Mouse (Mus musculus) lung, embryonic 14.5 days (tissue): ENCODE measurements around the gene Mrnip. TPM values are rescaled to one million over a fixed set of nuclear protein-coding genes. Genes with fewer than 3 reads are reported as not detected.

Experiments
- ATAC-seq: fragments of 200-750 bp; cut with Nextera tagmentation; 2 replicates; pipeline ENCODE4 v1.8.0; 2017; ENCODE audit warnings: mild to moderate bottlenecking, moderate TSS enrichment, moderate library complexity; ENCODE audit not compliant: insufficient read depth
- DNase-seq: peaks from one replicate; pipeline ENCODE4 v3.0.0-alpha.2; 2015
- H3K27ac ChIP-seq: fragments of 300-500 bp; sonication (generic); 2 replicates; pipeline ENCODE4 v1.5.1; 2014; ENCODE audit warnings: low read depth, mild to moderate bottlenecking, moderate library complexity
- H3K27me3 ChIP-seq: fragments of 300-500 bp; sonication (generic); 2 replicates; pipeline ENCODE4 v1.6.1; 2014; ENCODE audit warnings: low read length, control low read depth; ENCODE audit not compliant: insufficient read depth
- H3K36me3 ChIP-seq: fragments of 300-500 bp; sonication (generic); 2 replicates; pipeline ENCODE4 v1.6.1; 2014; ENCODE audit warnings: control low read depth; ENCODE audit not compliant: insufficient read depth
- H3K4me1 ChIP-seq: fragments of 300-500 bp; sonication (generic); 2 replicates; pipeline ENCODE4 v1.6.1; 2014; ENCODE audit warnings: antibody characterized with exemption, control low read depth; ENCODE audit not compliant: insufficient read depth
- H3K4me2 ChIP-seq: fragments of 300-500 bp; sonication (generic); 2 replicates; pipeline ENCODE4 v1.6.1; 2014; ENCODE audit warnings: mild to moderate bottlenecking
- H3K4me3 ChIP-seq: fragments of 300-500 bp; sonication (generic); 2 replicates; pipeline ENCODE4 v1.5.1; 2014; ENCODE audit warnings: low read depth, low read length
- H3K9ac ChIP-seq: fragments of 300-500 bp; sonication (generic); 2 replicates; pipeline ENCODE4 v1.6.1; 2014
- H3K9me3 ChIP-seq: fragments of 300-500 bp; sonication (generic); 2 replicates; pipeline ENCODE4 v1.6.1; 2016; ENCODE audit warnings: low read depth, low read length, control low read depth
- CTCF ChIP-seq: IDR thresholded peaks from 2 replicates; pipeline ENCODE4 v1.5.1; 2016; ENCODE audit warnings: antibody characterized with exemption, low read depth
- WGBS: fragments of 180-500 bp; shearing (Covaris S2); extraction: QIAGEN DNeasy Blood & Tissue Kit; methylation state at CpG from one replicate; pipeline ENCODE4 v1.1.7; 2014; 5-methylcytosine and 5-hydroxymethylcytosine counted together
- polyA plus RNA-seq: library from polyadenylated mRNA; unstranded; fragments of >200 nt; fragmentation: Nextera tagmentation; extraction: Ambion mirVana; gene quantifications from 2 replicates; pipeline ENCODE4 v1.2.1, GENCODE M21; 2014

Mrnip gene
- polyA plus RNA-seq, 1 experiment from 2014 or later = 18.4 TPM

DNA sequence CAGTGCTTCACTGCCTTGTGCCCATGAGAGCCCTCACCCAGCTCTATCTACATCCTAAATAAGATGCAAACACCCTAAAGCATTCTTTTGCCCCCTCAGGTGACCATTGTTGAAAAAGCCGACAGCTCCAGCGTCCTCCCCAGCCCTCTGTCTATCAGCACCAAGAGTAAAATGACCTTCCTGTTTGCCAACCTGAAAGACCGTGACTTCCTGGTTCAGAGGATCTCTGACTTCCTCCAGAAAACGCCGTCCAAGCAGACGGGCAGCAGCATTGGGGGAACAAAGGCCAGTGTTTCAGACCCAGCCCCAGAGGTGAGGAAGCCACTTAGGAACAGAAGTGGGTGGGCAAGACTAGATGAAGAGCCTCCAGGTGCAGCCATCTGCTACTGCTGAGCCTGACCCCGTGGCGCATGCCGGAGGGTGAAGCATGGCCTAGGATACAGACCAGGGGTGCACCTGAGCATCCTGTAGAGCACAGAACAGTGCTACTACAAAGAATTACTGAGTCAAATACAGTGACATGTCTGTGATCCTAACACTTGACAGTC is 24.6 kb upstream of the Mrnip start:
- Histone ChIP-seq H3K4me2 (no peak overlapping the region), H3K4me3 (no peak overlapping the region), H3K9ac (no peak overlapping the region), H3K9me3 (no peaks in the 10 kb centered on the region), H3K36me3 (peaks cover 93% of the 10 kb centered on the region), H3K27me3 (no peaks in the 10 kb centered on the region), H3K4me1 (no peaks in the 10 kb centered on the region), H3K27ac (no peak overlapping the region)
- DNase-seq (no peak), ATAC-seq (no peak)
- TF ChIP-seq CTCF = no peak
- 77% methylated on average over 9 of the region's 9 CpGs for WGBS

DNA sequence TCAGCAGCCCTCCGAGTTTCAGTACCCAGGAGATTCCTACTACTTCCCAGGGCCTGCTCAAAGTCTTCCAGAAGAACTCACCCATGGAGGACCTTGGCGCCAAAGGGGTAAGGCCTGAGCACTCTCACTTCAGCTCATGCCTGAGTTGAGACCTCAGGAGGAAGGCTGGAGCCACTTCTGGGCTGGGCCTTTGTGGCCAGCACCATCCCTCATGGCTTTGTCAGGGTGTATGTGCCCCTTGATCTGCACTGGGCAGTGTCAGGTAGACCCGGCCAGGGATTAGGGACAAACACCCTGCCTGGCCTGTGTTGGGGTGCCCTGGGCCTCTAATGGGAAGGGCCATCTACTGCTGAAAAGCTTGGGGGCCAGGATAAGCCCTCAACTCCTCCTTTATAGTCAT is 22.9 kb upstream of the Mrnip start:
- Histone ChIP-seq H3K4me1 (no peaks in the 10 kb centered on the region), H3K36me3 (peaks cover 91% of the 10 kb centered on the region), H3K9me3 (no peaks in the 10 kb centered on the region), H3K27ac (no peak overlapping the region), H3K4me3 (no peak overlapping the region), H3K4me2 (no peak overlapping the region), H3K9ac (no peak overlapping the region), H3K27me3 (no peaks in the 10 kb centered on the region)
- DNase-seq = no peak
- ATAC-seq = no peak
- WGBS = 94% methylated on average over 3 of the region's 3 CpGs
- TF ChIP-seq CTCF = no peak

DNA sequence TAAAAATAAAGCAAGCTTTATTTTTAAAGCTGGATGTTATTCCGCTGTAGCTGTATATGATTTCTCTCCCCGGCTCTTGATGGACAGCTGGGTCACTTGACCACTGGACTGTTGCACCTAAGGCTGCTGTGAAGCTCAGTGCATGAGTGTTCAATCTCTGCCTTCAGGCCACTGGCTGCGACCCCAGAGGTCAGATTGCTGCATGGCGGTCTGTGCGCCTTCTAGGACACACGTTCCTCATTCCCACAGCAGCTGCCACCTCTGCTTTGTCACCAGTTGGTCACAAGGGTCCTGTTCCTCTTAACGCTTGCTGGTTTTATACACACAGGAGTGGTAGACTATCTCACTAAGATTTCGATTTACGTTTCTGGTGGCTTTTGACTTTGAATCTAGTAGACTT is 20.1 kb upstream of the Mrnip start:
- Histone ChIP-seq H3K36me3 (peaks cover 94% of the 10 kb centered on the region), H3K9ac (no peak overlapping the region), H3K4me3 (no peak overlapping the region), H3K9me3 (no peaks in the 10 kb centered on the region), H3K27ac (0 out of 2 replicates have a peak overlapping the region, but pooled peaks have one; percentile 12), H3K4me1 (no peaks in the 10 kb centered on the region), H3K27me3 (no peaks in the 10 kb centered on the region), H3K4me2 (no peak overlapping the region)
- 63% methylated on average over 9 of the region's 9 CpGs for WGBS
- DNase-seq (peak; percentile 17), ATAC-seq (no peak)
- no peak for TF ChIP-seq CTCF

DNA sequence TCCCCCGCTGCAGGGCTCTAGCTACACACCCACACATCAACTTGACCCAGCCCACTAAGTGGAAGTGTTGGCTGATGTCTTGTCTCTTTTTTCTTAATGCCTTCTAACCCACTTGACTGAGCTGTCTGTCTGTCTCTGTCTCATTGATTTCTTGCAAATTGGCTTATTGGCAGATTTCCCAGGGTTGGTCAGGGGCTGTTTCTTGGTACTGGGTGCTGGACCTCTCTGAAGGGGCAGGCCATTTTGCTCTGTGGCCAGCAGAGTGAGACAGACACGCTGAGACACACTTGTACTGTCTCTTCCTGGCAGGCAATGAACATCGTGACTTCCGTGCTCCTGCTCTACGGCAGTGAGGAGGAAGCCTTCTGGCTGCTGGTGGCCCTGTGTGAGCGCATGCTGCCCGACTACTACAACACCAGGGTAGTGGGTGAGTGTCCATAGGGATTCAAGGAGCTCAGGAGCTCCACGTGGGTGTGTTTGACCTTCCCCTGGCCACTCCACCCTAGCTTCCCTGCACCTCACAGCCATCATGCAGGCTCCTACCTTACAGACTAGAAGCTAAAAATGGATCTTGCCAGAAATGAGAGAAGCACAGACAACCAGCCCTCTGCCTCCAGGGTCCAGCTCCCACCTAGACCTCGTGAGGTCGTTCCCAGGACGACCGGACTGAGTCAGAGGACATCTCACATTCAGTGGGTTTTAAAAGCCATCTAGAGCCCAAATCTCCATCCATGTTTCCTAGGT is 19.3 kb upstream of the Mrnip start:
- Histone ChIP-seq H3K9me3 (no peaks in the 10 kb centered on the region), H3K36me3 (peaks cover 94% of the 10 kb centered on the region), H3K4me1 (no peaks in the 10 kb centered on the region), H3K9ac (no peak overlapping the region), H3K4me3 (no peak overlapping the region), H3K27me3 (no peaks in the 10 kb centered on the region), H3K4me2 (no peak overlapping the region), H3K27ac (no peak overlapping the region)
- no peak; the same call in 1 of the 2 replicates for ATAC-seq
- DNase-seq = peak; percentile 25
- TF ChIP-seq CTCF = 0 out of 2 replicates have a peak, but pooled peaks have one; percentile 8
- 72% methylated on average over 12 of the region's 12 CpGs for WGBS

DNA sequence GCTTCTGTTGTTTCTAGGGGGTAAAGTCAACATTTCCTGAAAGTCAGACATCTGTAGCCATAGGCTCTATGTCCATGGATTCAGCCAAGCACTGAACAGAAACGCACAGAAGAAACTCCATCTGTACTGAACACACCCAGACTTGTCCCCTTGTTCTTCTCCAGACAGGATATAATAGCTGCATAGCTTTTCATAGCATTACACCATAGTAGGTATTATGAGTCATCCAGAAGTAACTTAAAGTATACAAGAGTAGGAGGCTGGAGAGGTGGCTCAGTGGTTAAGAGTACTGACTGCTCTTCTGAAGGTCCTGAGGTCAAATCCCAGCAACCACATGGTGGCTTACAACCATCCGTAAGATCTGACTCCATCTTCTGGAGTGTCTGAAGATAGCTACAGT is 18.5 kb upstream of the Mrnip start:
- Histone ChIP-seq H3K4me1 (no peaks in the 10 kb centered on the region), H3K9me3 (no peaks in the 10 kb centered on the region), H3K9ac (no peak overlapping the region), H3K4me2 (no peak overlapping the region), H3K4me3 (no peak overlapping the region), H3K36me3 (peaks cover 92% of the 10 kb centered on the region), H3K27me3 (no peaks in the 10 kb centered on the region), H3K27ac (no peak overlapping the region)
- no peak for DNase-seq
- ATAC-seq = no peak
- TF ChIP-seq CTCF = no peak
- 80% methylated on average over 2 of the region's 2 CpGs for WGBS

DNA sequence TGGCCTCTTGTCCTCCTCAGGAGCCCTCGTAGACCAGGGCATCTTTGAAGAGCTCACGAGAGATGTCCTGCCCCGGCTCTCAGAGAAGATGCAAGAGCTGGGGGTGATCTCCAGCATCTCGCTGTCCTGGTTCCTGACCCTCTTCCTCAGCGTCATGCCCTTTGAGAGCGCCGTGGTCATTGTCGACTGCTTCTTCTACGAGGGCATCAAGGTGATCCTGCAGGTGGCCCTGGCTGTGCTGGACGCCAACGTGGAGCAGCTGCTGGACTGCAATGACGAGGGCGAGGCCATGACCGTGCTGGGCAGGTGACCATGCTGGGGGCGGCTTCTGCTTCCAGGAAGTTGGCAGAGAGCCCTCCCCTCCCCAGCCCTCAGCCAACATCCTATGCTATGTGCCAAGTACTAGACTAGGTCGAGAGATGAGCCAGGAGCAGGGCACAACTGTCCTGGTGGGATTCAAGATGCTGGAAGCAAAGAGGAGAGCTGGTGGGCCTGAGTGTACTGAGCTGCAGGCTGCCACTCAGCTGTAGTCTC is 17.5 kb upstream of the Mrnip start:
- no peak for ATAC-seq
- Histone ChIP-seq H3K27ac (no peak overlapping the region), H3K9me3 (no peaks in the 10 kb centered on the region), H3K4me3 (no peak overlapping the region), H3K36me3 (peaks cover 92% of the 10 kb centered on the region), H3K9ac (no peak overlapping the region), H3K4me1 (no peaks in the 10 kb centered on the region), H3K27me3 (no peaks in the 10 kb centered on the region), H3K4me2 (no peak overlapping the region)
- WGBS = 88% methylated on average over 16 of the region's 16 CpGs
- no peak for TF ChIP-seq CTCF
- DNase-seq = no peak

DNA sequence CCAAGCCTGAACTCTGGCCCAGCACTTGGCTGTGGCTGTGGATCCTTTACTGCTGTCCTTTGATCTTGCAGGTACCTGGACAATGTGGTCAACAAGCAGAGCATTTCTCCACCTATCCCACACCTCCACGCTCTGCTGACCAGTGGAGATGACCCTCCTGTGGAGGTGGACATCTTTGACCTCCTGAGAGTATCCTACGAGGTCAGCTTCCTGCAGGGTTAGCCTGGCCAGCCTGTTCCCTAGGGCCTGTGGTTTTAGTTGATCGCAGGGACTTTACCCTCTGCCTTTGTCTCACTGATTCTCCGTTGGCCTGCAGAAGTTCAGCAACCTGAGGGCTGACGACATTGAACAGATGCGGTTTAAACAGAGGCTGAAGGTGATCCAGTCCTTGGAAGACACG is 15.9 kb upstream of the Mrnip start:
- Histone ChIP-seq H3K4me2 (no peak overlapping the region), H3K27me3 (no peaks in the 10 kb centered on the region), H3K9ac (no peak overlapping the region), H3K4me3 (no peak overlapping the region), H3K36me3 (peaks cover 88% of the 10 kb centered on the region), H3K27ac (no peak overlapping the region), H3K9me3 (no peaks in the 10 kb centered on the region), H3K4me1 (no peaks in the 10 kb centered on the region)
- no peak for TF ChIP-seq CTCF
- ATAC-seq (no peak), DNase-seq (no peak)
- 86% methylated on average over 7 of the region's 7 CpGs for WGBS
